In the genomic region with DNA sequence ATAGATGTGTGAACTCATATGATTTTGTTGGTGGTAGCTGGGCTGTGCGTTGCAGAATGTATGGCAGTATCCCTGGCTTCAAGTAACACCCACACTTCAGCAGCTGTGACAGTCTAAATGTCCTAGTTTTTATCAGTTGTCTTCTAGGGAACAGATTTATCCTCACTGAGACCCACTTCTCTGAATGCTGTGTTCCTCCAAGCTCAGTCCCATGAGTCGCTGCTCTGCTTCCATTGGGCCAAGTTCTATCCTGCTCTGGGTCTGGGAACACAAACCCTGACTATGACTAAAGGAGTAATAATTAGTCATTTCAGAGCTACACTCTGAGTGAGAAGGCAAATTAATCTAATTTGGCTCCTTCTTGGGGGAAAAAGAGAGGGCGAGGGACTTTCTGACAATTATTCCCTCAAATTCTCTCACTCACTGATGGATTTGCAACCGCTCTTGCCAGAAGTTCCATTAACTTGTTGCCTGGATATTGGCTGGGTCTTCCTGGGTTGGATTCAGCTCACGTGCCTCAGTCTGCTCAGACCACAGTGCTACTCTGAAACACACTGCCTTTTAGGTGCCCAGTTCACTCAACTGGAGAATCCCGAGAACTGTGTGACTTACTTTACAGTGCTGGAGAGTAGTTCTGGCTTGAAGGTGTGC, we compare ENCODE assay signal across 16 mouse cellular contexts. TPM values are rescaled to one million over a fixed set of nuclear protein-coding genes. Genes with fewer than 3 reads are reported as not detected.
DNase-seq lines count a peak whose midpoint lies in the region; ATAC-seq and TF ChIP-seq lines count a peak whose summit lies in the region.
"Had no signal": no experiment of that assay in that cellular context is flagged by ENCODE, and none has a peak within 500 bp of the region (broad histone marks: within the 10 kb centered on the region; RNA-seq: fewer than 3 reads in every experiment).

No protein-coding gene starts in this region.

- no peak overlapping the region for H3K9ac ChIP-seq in lung, postnatal 0 days (replicated peaks; ENCODE audit: low read depth)
- H3K9ac ChIP-seq: forebrain, embryonic 12.5 days; liver, embryonic 14.5 days had no signal

- intact Hi-C loops in heart, postnatal 36 days (cut with DNase I), result no loop called here
- intact Hi-C loops in left cerebral cortex, adult 2 months (cut with DNase I), result no loop called here
- intact Hi-C loops in left cerebral cortex, postnatal 14 days (cut with DNase I), result no loop called here

- no peak overlapping the region for H3K27ac ChIP-seq in left cerebral cortex, adult 2 months
- no peak overlapping the region for H3K27ac ChIP-seq in lung, postnatal 0 days (ENCODE audit: low read length)
- H3K27ac ChIP-seq: forebrain, embryonic 12.5 days; liver, embryonic 14.5 days had no signal

- WGBS in lung, postnatal 0 days, result 85% methylated on average over 6 of the region's 6 CpGs

- TF ChIP-seq CTCF in left cerebral cortex, adult 2 months (IDR thresholded peaks at IDR 0.05), result no peak
- no peak for TF ChIP-seq CTCF in lung, postnatal 0 days (IDR thresholded peaks at IDR 0.05)

- H3K4me3 ChIP-seq in left cerebral cortex, adult 2 months, result no peak overlapping the region
- H3K4me3 ChIP-seq in lung, postnatal 0 days (ENCODE audit: low read depth, low read length), result no peak overlapping the region
- H3K4me3 ChIP-seq: forebrain, embryonic 12.5 days had no signal

- H3K4me2 ChIP-seq in lung, postnatal 0 days (replicated peaks; ENCODE audit: low read depth, low read length), result no peak overlapping the region
- H3K4me2 ChIP-seq: forebrain, embryonic 12.5 days had no signal

- peak; percentile 94 for DNase-seq in heart, adult 11 months
- DNase-seq in heart, postnatal 36 days, result no peak
- DNase-seq in left cerebral cortex, adult 11 months (ENCODE audit: low spot score), result peak; percentile 12
- no peak for DNase-seq in left cerebral cortex, adult 2 months (ENCODE audit: extremely low spot score in 1 of 2, low spot score in 2 of 2)
- DNase-seq in brain, adult 2 months (ENCODE audit: low read depth, low spot score), result peak; percentile 65
- peak; percentile 37 to 74 for DNase-seq in left cerebral cortex, postnatal 14 days (ENCODE audit: low spot score in 2 of 2)
- DNase-seq in lung, postnatal 0 days (ENCODE audit: low spot score), result no peak
- no peak for DNase-seq in gastrocnemius, adult 8-10 months (ENCODE audit: low spot score in 2 of 2)
- DNase-seq: adrenal gland, postnatal 10 days; cerebellum, adult 9-11 months; embryo, embryonic 11 days; lung, postnatal 10 days; thymus, postnatal 25 days had no signal

- H3K36me3 ChIP-seq in lung, postnatal 0 days (ENCODE audit: insufficient read depth, low read length), result no peaks in the 10 kb centered on the region
- H3K36me3 ChIP-seq: forebrain, embryonic 12.5 days; G1E had no signal

- no peaks in the 10 kb centered on the region for H3K27me3 ChIP-seq in lung, postnatal 0 days (replicated peaks; ENCODE audit: insufficient read depth, low read length)
- H3K27me3 ChIP-seq: forebrain, embryonic 12.5 days had no signal

- H3K9me3 ChIP-seq in lung, postnatal 0 days (ENCODE audit: low read length), result no peaks in the 10 kb centered on the region
- H3K9me3 ChIP-seq: forebrain, embryonic 12.5 days; G1E had no signal

- no peaks in the 10 kb centered on the region for H3K4me1 ChIP-seq in lung, postnatal 0 days (ENCODE audit: insufficient read depth, low read depth, low read length)
- H3K4me1 ChIP-seq: forebrain, embryonic 12.5 days had no signal

- no peak for TF ChIP-seq EP300 in lung, postnatal 0 days (IDR thresholded peaks at IDR 0.05)

- no peak for ATAC-seq in lung, postnatal 0 days

RNA-seq across cellular contexts. Expression of gene Spon1, which starts 32.9 kb away (rescaled TPM):
- total RNA-seq in heart, postnatal 36 days (2021), result 10 to 100 TPM; 11.9 to 16.1 TPM
- total RNA-seq in left cerebral cortex, adult 2 months (2021), result 10 to 100 TPM; 36.9 to 37.1 TPM
- 10 to 100 TPM; 37.6 to 43.5 TPM for total RNA-seq in left cerebral cortex, postnatal 14 days (2021)
- polyA plus RNA-seq in lung, postnatal 0 days (2015; fragmentation: Nextera tagmentation; extraction: Ambion mirVana), result 35.1 and 35.9 TPM in 2 replicates
- total RNA-seq in gastrocnemius, adult 8-10 months (2022), result 1 to 10 TPM; 1.0 to 4.8 (median 2.0) TPM
- polyA plus RNA-seq: G1E had no signal

Comparison
In these comparisons a context has a peak if more than half of its experiments do, and no peak if none do; other contexts are left out.
1. DNase-seq: peak in heart, adult 11 months (single experiment), left cerebral cortex, adult 11 months (single experiment), brain, adult 2 months (single experiment) and left cerebral cortex, postnatal 14 days (2 of 2); none in heart, postnatal 36 days (0 of 2), left cerebral cortex, adult 2 months (0 of 2), lung, postnatal 0 days (single experiment) and gastrocnemius, adult 8-10 months (0 of 2).